Mouse (Mus musculus) embryo, embryonic 10.5 days (tissue): Measurements from ENCODE around the gene Krit1.
"Not testable (repeated sequence)": the region's sequence is repeated elsewhere in the genome, so short reads cannot be mapped to it uniquely, and the experiment has no call there.

Experiments used
- DNase-seq: peaks from one replicate; pipeline ENCODE4 v3.0.0-alpha.2; 2015; ENCODE audit warnings: low spot score

Gene Krit1

GRCm38 (mm10) chr5:3886862-3887261, 83.9 kb downstream of the Krit1 start:
- not testable (repeated sequence) for DNase-seq

DNA sequence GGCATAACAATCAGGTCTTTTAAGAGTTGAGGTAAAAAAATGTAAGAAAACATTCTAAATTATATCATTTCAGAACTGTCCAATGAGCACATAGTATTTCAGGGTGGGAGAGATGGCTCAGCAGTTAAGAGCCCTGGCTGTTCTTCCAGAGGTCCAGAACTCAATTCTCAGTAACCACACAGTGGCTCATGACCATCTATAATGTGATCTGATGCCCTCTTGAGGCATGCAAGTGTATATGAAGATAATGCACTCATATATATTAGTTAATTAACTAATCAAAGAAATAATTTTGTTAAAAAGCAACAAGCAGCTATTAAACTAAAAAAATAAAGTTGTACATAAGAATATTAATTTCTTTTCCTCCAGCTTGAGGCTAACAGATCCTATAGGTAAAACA, 86.2 kb downstream of the Krit1 start:
- DNase-seq = no peak

DNA sequence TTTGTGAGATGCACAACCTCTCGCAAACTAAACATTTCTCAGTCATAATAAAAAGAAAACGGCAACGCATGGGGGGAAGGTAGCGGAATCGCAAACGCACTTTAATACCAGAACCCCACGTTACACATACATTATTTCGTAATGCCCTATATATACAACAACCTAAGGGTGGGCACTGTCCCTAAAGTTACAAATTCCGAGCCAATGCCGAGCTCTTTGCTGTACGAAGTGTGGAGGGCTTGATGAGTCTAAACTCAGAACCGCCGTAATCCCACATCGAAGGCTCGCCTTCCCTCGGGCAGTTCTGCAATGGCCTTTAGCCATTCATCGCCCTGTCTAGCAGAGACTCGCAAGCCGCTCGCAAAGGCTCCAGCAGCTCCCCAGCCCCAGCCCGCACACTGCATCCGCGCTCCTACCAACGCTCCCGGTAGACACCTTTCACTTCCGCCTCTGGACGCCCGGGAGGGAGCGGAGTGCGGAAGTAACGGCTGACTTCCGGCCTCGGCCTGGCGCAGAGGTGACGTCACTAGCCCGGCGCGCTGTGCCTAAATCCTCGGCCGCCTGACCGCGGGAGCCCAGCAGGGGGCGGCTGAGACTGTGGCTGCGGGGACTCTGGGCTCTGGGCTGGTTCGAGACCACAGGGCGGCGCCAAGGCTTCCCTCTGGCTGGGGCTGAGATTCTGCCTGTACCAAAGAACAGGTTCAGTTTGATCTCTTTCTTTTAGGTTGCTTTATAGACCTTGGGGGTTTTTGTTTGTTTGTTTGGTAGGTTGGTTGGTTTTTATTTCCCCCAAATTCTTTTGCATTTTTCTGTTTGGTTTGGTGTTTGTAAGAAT, 90.7 kb downstream of the Krit1 start, which contains the start of gene Mterf1a:
Mterf1a (minus strand) TSS at position 475 of the 835 bp plus-strand sequence.
- peak; percentile 11 for DNase-seq

GRCm38 (mm10) chr5:3894294-3894619, 91.3 kb downstream of the Krit1 start:
- DNase-seq = not testable (repeated sequence)
